Mouse (Mus musculus) neural tube, embryonic 13.5 days (tissue): Measurements from ENCODE around the gene Xlr3c. TPM values are rescaled to one million over a fixed set of nuclear protein-coding genes. Genes with fewer than 3 reads are reported as not detected.
"Not testable (repeated sequence)": the region's sequence is repeated elsewhere in the genome, so short reads cannot be mapped to it uniquely, and the experiment has no call there.

Experiments
- ATAC-seq: fragments of 200-750 bp; cut with Nextera tagmentation; 2 replicates; pipeline ENCODE4 v1.8.0; 2017; ENCODE audit warnings: low read depth, mild to moderate bottlenecking, moderate TSS enrichment, moderate library complexity
- H3K27ac ChIP-seq: fragments of 300-500 bp; sonication (generic); replicated peaks from 2 replicates; pipeline ENCODE4 v1.5.1; 2015; ENCODE audit warnings: moderate library complexity, mild to moderate bottlenecking, inconsistent platforms
- H3K27me3 ChIP-seq: fragments of 300-500 bp; sonication (generic); 2 replicates; pipeline ENCODE4 v1.6.1; 2015; ENCODE audit warnings: mild to moderate bottlenecking, inconsistent platforms
- H3K36me3 ChIP-seq: fragments of 300-500 bp; sonication (generic); 2 replicates; pipeline ENCODE4 v1.6.1; 2015; ENCODE audit warnings: mild to moderate bottlenecking, inconsistent platforms
- H3K4me1 ChIP-seq: fragments of 300-500 bp; sonication (generic); replicated peaks from 2 replicates; pipeline ENCODE4 v1.6.1; 2015; ENCODE audit warnings: inconsistent platforms
- H3K4me2 ChIP-seq: fragments of 300-500 bp; sonication (generic); 2 replicates; pipeline ENCODE4 v1.6.1; 2015; ENCODE audit warnings: inconsistent platforms, mild to moderate bottlenecking, moderate library complexity
- H3K4me3 ChIP-seq: fragments of 300-500 bp; sonication (generic); 2 replicates; pipeline ENCODE4 v1.5.1; 2015; ENCODE audit warnings: mild to moderate bottlenecking, inconsistent platforms
- H3K9ac ChIP-seq: fragments of 300-500 bp; sonication (generic); 2 replicates; pipeline ENCODE4 v1.6.1; 2015; ENCODE audit warnings: moderate library complexity, mild to moderate bottlenecking, inconsistent platforms
- H3K9me3 ChIP-seq: fragments of 300-500 bp; sonication (generic); 2 replicates; pipeline ENCODE4 v1.6.1; 2016; ENCODE audit warnings: inconsistent platforms
- WGBS: fragments of 180-500 bp; shearing (Covaris S2); methylation state at CpG from one replicate; pipeline ENCODE4 v1.1.7; 2015; 5-methylcytosine and 5-hydroxymethylcytosine counted together
- polyA plus RNA-seq: library from polyadenylated mRNA; unstranded; fragments of >200 nt; fragmentation: Nextera tagmentation; extraction: Ambion mirVana; gene quantifications from 2 replicates; pipeline ENCODE4 v1.2.1, GENCODE M21; 2015

The Xlr3c gene
- polyA plus RNA-seq = 0.57 and 0.65 TPM in 2 replicates

DNA sequence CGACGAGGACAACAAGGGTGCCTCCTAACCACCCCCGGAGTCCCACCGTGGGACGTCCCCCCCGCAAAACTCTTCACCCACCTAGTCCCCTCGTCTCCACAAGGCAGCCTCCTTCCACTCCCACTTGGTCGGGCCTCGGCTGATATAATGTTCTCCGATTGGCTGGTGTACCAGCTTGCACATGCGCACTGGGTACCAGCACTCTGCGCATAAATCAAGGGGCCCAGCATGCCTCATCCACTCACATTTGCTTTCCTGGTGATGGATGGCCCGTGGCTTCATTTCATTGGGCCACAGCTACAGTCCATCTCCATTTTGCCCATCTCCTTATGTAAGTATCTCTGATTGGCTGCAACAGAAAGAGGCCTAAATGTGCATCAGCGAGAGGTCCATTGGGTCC lies at the start of gene Xlr3c:
TSS of gene Xlr3c (minus strand) at position 121 of the 400 bp plus-strand sequence.
- H3K36me3 ChIP-seq, H3K9me3 ChIP-seq, H3K27me3 ChIP-seq, H3K9ac ChIP-seq, H3K4me3 ChIP-seq, H3K27ac ChIP-seq, H3K4me2 ChIP-seq, ATAC-seq, H3K4me1 ChIP-seq: not testable (repeated sequence)
- 88% methylated on average over 14 of the region's 14 CpGs for WGBS

DNA sequence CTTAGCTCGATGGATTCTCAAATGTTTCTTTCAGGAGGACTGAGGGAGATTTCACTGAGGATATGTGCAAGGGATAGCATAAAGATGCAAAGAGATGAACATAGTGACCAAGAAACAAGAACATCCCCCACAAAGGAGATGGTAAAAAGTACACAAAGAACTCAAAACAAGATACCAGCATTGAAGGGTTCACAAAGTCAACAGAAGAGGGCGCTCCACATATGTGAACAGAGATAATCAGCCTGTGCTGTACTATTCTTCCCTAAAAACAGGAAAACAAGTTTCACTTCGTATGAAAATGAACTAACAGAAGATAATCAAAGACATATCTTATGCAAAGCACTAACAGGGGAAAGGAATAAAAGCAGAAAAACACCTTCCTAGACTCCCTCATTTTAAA lies 47.3 kb upstream of the Xlr3c start:
- no peak overlapping the region for H3K27ac ChIP-seq
- 42% methylated on average over 3 of the region's 3 CpGs for WGBS
- no peaks in the 10 kb centered on the region for H3K27me3 ChIP-seq

DNA sequence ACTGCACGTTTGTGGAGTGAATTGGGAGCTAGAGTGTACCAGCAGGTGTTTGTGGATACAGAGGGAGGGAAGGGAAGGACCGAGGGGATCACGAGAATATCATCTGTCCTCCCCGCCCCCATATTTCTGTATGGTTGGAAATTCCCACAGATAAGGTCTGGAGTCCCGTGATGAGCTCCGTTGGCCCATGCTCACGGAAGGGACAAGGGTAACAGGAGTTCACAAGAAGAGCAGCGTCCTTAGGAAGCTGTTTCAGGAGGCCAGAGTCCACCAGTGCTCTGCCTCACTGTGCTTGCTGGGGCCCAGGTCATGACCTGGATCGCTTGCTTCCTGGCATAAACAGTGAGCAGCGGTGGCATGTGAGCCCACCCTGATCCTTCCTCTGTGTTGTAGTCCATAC lies 30.6 kb upstream of the Xlr3c start:
- H3K27me3 ChIP-seq, H3K4me1 ChIP-seq, H3K27ac ChIP-seq, ATAC-seq, H3K4me3 ChIP-seq, H3K9ac ChIP-seq, H3K9me3 ChIP-seq, H3K36me3 ChIP-seq, H3K4me2 ChIP-seq: not testable (repeated sequence)
- WGBS = 72% methylated on average over 10 of the region's 10 CpGs

More for the DNA sequence above, 47.3 kb upstream of the Xlr3c start:
- H3K4me1 ChIP-seq = no peaks in the 10 kb centered on the region
- ATAC-seq = no peak
- H3K9ac ChIP-seq = no peak overlapping the region
- H3K36me3 ChIP-seq = no peaks in the 10 kb centered on the region
- H3K4me2 ChIP-seq = no peak overlapping the region
- no peaks in the 10 kb centered on the region for H3K9me3 ChIP-seq
- no peak overlapping the region for H3K4me3 ChIP-seq

DNA sequence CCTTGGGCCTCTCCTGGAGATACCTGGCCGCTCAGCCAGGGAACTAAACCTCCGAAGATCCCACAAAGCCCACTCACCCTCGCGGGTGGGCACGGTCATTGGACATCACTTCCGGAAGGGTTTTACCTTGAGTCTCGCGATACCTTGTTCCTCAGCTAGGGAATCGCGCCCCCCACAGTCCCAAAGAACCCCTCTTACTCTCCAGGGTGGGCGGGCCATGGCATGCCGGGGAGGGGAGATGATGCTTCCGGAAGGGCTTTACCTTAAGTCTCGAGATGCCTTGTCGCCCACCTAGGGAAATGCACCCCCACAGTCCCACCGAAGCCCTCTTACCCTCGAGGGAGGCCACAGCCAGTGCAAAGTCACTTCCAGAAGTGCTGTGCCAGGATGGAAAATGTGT lies 27.7 kb upstream of the Xlr3c start, which contains the start of the genes Xlr5a and Xlr5c:
TSS of gene Xlr5a (minus strand) at position 101 of the 400 bp plus-strand sequence.
TSS of gene Xlr5c (minus strand) at position 101 of the 400 bp plus-strand sequence.
- H3K27ac ChIP-seq, H3K36me3 ChIP-seq, H3K9me3 ChIP-seq, H3K4me3 ChIP-seq, H3K4me1 ChIP-seq, ATAC-seq, H3K4me2 ChIP-seq, H3K9ac ChIP-seq, H3K27me3 ChIP-seq: not testable (repeated sequence)
- 91% methylated on average over 15 of the region's 17 CpGs for WGBS

DNA sequence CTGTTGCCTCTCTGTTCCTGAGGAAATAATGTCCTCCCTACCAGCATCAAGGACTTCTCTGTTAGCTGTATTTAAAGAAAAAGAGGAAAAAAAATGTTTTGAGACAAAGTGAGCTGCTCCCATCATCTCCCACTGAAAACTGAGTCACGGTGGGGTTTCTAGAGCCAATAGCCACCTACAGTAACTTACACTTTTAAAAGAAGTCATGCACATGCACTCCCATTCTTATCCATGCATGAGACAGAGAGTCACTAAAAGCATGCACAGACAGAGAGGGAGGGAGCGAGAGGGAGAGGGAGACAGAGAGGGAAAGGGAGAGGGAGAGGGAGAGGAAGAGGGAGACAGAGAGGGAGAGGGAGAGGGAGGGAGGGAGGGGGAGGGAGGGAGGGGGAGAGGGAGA lies 2.8 kb downstream of the Xlr3c start:
- not testable (repeated sequence) for H3K4me3 ChIP-seq, H3K36me3 ChIP-seq, H3K27me3 ChIP-seq, H3K4me1 ChIP-seq, H3K9me3 ChIP-seq, H3K4me2 ChIP-seq, H3K27ac ChIP-seq, H3K9ac ChIP-seq, ATAC-seq
- 88% methylated on average over 1 of the region's 2 CpGs for WGBS

DNA sequence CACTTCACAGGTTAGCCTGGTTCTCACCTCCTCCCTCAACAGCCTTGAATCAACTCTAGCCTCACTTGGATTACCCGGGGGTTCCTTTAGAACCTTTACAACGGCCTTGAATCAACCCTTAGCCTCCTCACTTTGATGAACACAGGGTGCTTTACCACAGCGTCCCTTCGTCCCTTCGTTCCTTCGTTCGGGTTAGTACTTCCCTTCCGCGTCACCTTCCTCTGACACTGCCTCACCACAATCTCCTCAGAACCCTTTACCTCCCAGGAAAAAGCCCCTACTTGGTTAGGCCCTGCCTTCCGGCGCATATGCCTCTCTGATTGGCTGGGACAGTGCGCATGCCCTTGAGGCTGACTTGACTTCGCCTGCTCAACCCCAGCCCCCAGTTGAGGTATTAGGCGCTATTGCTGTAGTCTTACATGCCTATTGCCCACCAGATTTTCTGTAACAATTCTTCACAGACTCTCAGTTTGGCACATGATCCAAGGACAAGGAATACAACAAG lies 22.3 kb downstream of the Xlr3c start, which contains the start of gene Xlr4c:
TSS of gene Xlr4c (minus strand) at position 310 of the 505 bp plus-strand sequence.
- not testable (repeated sequence) for H3K4me1 ChIP-seq, H3K9me3 ChIP-seq, H3K27me3 ChIP-seq, H3K27ac ChIP-seq, H3K4me3 ChIP-seq, H3K36me3 ChIP-seq, H3K4me2 ChIP-seq, ATAC-seq, H3K9ac ChIP-seq
- WGBS = 86% methylated on average over 14 of the region's 14 CpGs

DNA sequence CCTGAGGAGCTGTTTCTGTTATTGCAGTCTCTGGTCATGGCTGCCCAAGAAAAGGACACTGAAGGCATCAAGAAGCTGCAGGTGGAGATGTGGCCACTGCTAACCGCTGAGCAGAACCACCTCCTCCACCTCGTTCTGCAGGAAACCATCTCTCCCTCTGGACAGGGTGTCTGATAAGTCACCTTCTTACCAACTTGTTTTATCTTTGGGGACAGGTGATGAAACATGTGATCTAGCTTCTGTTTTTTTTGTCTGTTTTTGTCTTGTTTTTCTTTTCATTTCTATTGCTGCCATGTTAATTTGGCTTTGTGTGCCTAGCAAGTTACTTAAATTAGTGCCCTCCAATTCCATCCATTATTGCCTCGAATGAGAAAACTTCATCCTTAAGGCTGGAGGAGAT lies 35.9 kb downstream of the Xlr3c start:
- Histone ChIP-seq H3K27ac (peak overlapping the region; percentile 96), H3K4me3 (peak overlapping the region; percentile 62), H3K9ac (peak overlapping the region; percentile 83), H3K4me1 (peaks cover 20% of the 10 kb centered on the region), H3K9me3 (no peaks in the 10 kb centered on the region), H3K27me3 (no peaks in the 10 kb centered on the region), H3K36me3 (no peaks in the 10 kb centered on the region), H3K4me2 (peak overlapping the region; percentile 66)
- WGBS = 34% methylated on average over 3 of the region's 3 CpGs
- ATAC-seq = no peak

DNA sequence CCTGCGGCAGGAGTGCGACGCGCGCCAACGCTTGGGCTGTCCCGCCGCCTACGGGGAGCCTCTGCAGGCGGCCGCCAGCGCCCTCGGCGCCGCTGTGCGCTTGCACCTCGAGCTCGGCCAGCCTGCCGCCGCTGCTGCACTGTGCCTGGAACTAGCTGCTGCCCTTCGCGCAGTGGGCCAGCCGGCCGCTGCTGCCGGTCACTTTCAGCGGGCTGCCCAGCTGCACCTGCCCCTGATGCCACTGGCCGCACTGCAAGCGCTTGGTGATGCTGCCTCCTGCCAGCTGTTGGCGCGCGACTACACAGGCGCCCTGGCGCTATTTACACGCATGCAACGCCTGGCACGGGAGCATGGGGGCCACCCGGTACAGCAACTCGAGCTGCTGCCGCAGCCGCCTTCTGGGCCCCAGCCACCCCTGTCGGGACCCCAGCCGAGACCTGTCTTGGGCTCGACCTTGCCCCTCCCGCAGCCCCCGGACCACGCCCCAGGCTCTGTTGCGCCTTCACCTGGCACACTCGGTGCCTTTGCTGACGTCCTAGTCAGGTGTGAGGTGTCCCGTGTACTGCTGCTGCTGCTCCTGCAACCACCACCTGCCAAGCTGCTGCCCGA lies 36.5 kb downstream of the Xlr3c start:
- 30% methylated on average over 39 of the region's 51 CpGs for WGBS
- H3K4me1 ChIP-seq = peaks cover 20% of the 10 kb centered on the region
- H3K9me3 ChIP-seq = no peaks in the 10 kb centered on the region
- no peaks in the 10 kb centered on the region for H3K27me3 ChIP-seq
- H3K4me2 ChIP-seq = peak overlapping the region; percentile 66
- peak overlapping the region; percentile 83 for H3K9ac ChIP-seq
- peak overlapping the region; percentile 62 for H3K4me3 ChIP-seq
- H3K27ac ChIP-seq = peak overlapping the region; percentile 96
- no peaks in the 10 kb centered on the region for H3K36me3 ChIP-seq
- ATAC-seq = peak; percentile 77

DNA sequence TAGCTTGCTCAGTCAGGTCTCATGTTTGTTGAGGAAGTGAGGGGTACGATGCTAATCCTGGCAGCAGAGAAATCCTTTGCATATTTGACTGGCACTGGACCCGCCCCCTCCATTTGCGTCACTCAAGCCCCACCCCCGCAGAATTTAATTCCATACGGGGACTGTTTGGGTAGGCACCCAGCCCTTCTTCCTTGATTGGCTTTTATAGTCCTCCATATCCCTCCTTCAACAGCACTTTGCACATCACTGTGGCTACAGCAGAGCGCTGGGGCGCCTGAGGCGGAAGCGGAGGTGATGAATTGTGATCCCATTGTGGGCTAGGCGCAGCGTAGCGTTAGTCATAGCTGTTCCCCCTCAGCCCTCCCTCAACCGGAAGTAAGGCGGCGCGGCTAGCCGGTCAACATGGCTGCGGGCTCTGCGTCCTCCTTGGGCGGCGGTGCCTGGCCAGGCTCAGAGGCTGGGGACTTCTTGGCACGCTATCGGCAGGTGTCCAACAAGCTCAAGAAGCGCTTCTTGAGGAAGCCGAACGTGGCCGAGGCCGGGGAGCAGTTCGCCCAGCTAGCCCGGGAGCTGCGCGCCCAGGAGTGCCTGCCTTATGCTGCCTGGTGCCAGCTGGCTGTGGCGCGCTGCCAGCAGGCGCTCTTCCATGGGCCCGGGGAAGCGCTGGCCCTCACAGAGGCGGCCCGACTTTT lies 37.1 kb downstream of the Xlr3c start, which contains the start of gene F8a:
TSS of gene F8a (plus strand) at position 378 of the 692 bp plus-strand sequence.
- Histone ChIP-seq H3K4me2 (peak within 1 kb of the TSS; percentile 66), H3K9ac (peak within 1 kb of the TSS; percentile 83), H3K4me1 (peaks cover 20% of the 10 kb centered on the region), H3K27ac (peak within 1 kb of the TSS; percentile 96), H3K36me3 (no peaks in the 10 kb centered on the region), H3K4me3 (peak within 1 kb of the TSS; percentile 62), H3K27me3 (no peaks in the 10 kb centered on the region), H3K9me3 (no peaks in the 10 kb centered on the region)
- WGBS = 12% methylated on average over 39 of the region's 39 CpGs
- ATAC-seq = peak; percentile 98

DNA sequence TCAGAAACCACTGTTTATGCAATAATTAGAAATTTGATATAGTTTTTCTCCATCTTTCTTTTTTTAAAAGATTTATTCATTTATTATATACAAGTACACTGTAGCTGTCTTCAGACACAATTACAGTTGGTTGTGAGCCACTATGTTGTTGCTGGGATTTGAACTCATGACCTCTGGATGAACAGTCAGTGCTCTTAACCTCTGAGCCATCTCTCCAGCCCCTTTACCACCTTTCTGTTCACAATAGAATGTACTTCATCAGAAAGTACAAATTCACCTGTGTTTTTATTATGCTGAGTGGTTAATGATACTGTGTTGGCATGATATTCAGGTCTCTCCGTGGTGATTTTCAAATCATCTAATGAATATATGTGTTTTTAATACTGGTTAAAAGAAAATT lies 39.8 kb downstream of the Xlr3c start:
- ATAC-seq = no peak
- no peak overlapping the region for H3K27ac ChIP-seq
- H3K9me3 ChIP-seq = no peaks in the 10 kb centered on the region
- peaks cover 8% of the 10 kb centered on the region for H3K4me1 ChIP-seq
- H3K36me3 ChIP-seq = no peaks in the 10 kb centered on the region
- no peak overlapping the region for H3K4me3 ChIP-seq
- H3K27me3 ChIP-seq = no peaks in the 10 kb centered on the region
- 57% methylated on average over 1 of the region's 1 CpGs for WGBS
- no peak overlapping the region for H3K4me2 ChIP-seq
- H3K9ac ChIP-seq = no peak overlapping the region

DNA sequence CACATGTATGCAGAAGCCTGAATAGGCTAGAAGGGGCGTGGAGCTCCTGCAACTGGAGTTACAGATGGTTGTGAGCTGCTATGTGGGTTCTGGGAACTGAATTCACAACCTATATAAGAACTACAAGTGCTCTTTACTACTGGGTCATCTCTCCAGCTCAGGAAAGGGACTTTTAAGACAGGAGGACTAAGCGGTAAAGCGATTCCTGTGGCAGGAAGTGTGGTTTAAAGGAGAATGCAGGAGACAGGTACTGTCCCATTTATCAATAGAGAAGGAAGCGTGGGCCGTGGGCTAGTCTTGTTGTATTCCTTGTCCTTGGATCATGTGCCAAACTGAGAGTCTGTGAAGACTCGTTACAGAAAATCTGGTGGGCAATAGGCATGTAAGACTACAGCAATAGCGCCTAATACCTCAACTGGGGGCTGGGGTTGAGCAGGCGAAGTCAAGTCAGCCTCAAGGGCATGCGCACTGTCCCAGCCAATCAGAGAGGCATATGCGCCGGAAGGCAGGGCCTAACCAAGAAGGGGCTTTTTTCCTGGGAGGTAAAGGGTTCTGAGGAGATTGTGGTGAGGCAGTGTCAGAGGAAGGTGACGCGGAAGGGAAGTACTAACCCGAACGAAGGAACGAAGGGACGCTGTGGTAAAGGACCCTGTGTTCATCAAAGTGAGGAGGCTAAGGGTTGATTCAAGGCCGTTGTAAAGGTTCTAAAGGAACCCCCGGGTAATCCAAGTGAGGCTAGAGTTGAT lies 51.2 kb downstream of the Xlr3c start, which contains the start of gene Xlr4b:
TSS of gene Xlr4b (plus strand) at position 515 of the 746 bp plus-strand sequence.
- H3K9ac ChIP-seq, H3K27me3 ChIP-seq, ATAC-seq, H3K9me3 ChIP-seq, H3K36me3 ChIP-seq, H3K4me2 ChIP-seq, H3K4me1 ChIP-seq, H3K27ac ChIP-seq, H3K4me3 ChIP-seq: not testable (repeated sequence)
- 84% methylated on average over 19 of the region's 19 CpGs for WGBS
